Mouse (Mus musculus) lung, embryonic 14.5 days (tissue): ENCODE data around the gene Gpx4. TPM values are rescaled to one million over a fixed set of nuclear protein-coding genes. Genes with fewer than 3 reads are reported as not detected.

Source experiments
- ATAC-seq: fragments of 200-750 bp; cut with Nextera tagmentation; 2 replicates; pipeline ENCODE4 v1.8.0; 2017; ENCODE audit warnings: mild to moderate bottlenecking, moderate TSS enrichment, moderate library complexity; ENCODE audit not compliant: insufficient read depth
- DNase-seq: peaks from one replicate; pipeline ENCODE4 v3.0.0-alpha.2; 2015
- H3K27ac ChIP-seq: fragments of 300-500 bp; sonication (generic); 2 replicates; pipeline ENCODE4 v1.5.1; 2014; ENCODE audit warnings: low read depth, mild to moderate bottlenecking, moderate library complexity
- H3K27me3 ChIP-seq: fragments of 300-500 bp; sonication (generic); 2 replicates; pipeline ENCODE4 v1.6.1; 2014; ENCODE audit warnings: low read length, control low read depth; ENCODE audit not compliant: insufficient read depth
- H3K36me3 ChIP-seq: fragments of 300-500 bp; sonication (generic); 2 replicates; pipeline ENCODE4 v1.6.1; 2014; ENCODE audit warnings: control low read depth; ENCODE audit not compliant: insufficient read depth
- H3K4me1 ChIP-seq: fragments of 300-500 bp; sonication (generic); 2 replicates; pipeline ENCODE4 v1.6.1; 2014; ENCODE audit warnings: antibody characterized with exemption, control low read depth; ENCODE audit not compliant: insufficient read depth
- H3K4me2 ChIP-seq: fragments of 300-500 bp; sonication (generic); 2 replicates; pipeline ENCODE4 v1.6.1; 2014; ENCODE audit warnings: mild to moderate bottlenecking
- H3K4me3 ChIP-seq: fragments of 300-500 bp; sonication (generic); 2 replicates; pipeline ENCODE4 v1.5.1; 2014; ENCODE audit warnings: low read depth, low read length
- H3K9ac ChIP-seq: fragments of 300-500 bp; sonication (generic); 2 replicates; pipeline ENCODE4 v1.6.1; 2014
- H3K9me3 ChIP-seq: fragments of 300-500 bp; sonication (generic); 2 replicates; pipeline ENCODE4 v1.6.1; 2016; ENCODE audit warnings: low read depth, low read length, control low read depth
- CTCF ChIP-seq: IDR thresholded peaks from 2 replicates; pipeline ENCODE4 v1.5.1; 2016; ENCODE audit warnings: antibody characterized with exemption, low read depth
- WGBS: fragments of 180-500 bp; shearing (Covaris S2); extraction: QIAGEN DNeasy Blood & Tissue Kit; methylation state at CpG from one replicate; pipeline ENCODE4 v1.1.7; 2014; 5-methylcytosine and 5-hydroxymethylcytosine counted together
- polyA plus RNA-seq: library from polyadenylated mRNA; unstranded; fragments of >200 nt; fragmentation: Nextera tagmentation; extraction: Ambion mirVana; gene quantifications from 2 replicates; pipeline ENCODE4 v1.2.1, GENCODE M21; 2014

The Gpx4 gene
- 471 and 474 TPM in 2 replicates for polyA plus RNA-seq

DNA sequence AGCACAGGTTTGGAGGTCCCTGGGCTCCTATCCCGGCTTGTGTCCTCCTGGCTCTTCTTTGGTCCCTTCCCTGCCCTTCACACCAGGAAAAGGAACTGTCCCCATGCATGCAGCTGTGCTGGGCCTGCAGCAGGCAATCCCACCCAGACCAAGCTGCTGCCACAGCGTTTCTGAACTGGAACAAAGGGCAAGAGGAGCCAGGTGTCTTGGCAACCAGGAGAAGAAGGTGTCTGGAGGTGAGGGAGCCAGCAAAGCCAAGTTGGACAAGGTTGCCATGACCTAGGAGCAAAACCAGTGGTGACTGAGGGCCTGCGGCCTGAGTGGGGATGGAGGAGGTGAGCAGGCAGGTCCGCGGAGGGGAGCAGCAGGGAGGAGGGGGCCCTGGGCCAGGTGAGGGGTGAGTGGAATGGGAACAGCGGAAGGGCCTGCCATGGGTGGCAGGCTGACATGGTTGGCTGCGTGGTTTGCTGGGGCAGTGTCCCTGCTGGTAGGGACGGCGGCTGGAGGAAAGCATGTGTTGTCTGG is at the start of gene Gpx4:
TSS of gene Gpx4 (plus strand) at position 126 of the 525 bp plus-strand sequence.
- ATAC-seq (no peak), DNase-seq (no peak)
- H3K4me3 ChIP-seq = no peak within 1 kb of the TSS
- peaks cover 10% of the 10 kb centered on the region; the same call in 1 of the 2 replicates for H3K4me1 ChIP-seq
- H3K27ac ChIP-seq = no peak within 1 kb of the TSS
- H3K4me2 ChIP-seq = no peak within 1 kb of the TSS
- H3K9me3 ChIP-seq = no peaks in the 10 kb centered on the region
- WGBS = 64% methylated on average over 9 of the region's 9 CpGs
- peak within 1 kb of the TSS; percentile 3 for H3K9ac ChIP-seq
- no peak for TF ChIP-seq CTCF
- no peaks in the 10 kb centered on the region for H3K36me3 ChIP-seq
- no peaks in the 10 kb centered on the region for H3K27me3 ChIP-seq

DNA sequence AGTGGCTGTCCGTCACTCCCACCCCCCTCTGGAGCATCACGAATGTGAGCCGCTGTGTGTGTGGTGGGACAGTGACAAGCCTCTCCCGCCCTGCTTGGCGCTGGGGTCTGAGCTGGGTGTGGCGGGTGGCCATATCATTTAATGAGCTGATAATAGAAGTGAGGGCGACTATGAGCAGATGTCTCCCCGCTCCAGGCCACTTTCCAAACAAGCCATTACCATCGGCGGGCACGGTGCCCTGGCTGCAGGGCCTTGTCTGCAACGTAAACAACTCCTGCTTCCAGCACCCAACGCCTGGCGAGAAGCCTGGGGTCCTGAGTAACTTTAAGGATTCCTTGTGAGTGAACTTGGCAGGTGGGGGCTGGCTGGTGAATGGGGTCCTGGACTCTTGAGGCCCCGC is 49.1 kb upstream of the Gpx4 start:
- peaks cover 8% of the 10 kb centered on the region; the same call in 1 of the 2 replicates for H3K4me1 ChIP-seq
- ATAC-seq (peak; percentile 39; the same call in 1 of the 2 replicates), DNase-seq (peak; percentile 76)
- peak overlapping the region; percentile 87 for H3K4me2 ChIP-seq
- H3K27me3 ChIP-seq = peaks cover 10% of the 10 kb centered on the region; the same call in 1 of the 2 replicates
- peak overlapping the region; percentile 52 for H3K4me3 ChIP-seq
- peak overlapping the region; percentile 34 for H3K9ac ChIP-seq
- peak overlapping the region; percentile 43; the same call in 1 of the 2 replicates for H3K27ac ChIP-seq
- H3K9me3 ChIP-seq = no peaks in the 10 kb centered on the region
- peaks cover 28% of the 10 kb centered on the region for H3K36me3 ChIP-seq
- no peak for TF ChIP-seq CTCF
- WGBS = 9% methylated on average over 15 of the region's 15 CpGs

DNA sequence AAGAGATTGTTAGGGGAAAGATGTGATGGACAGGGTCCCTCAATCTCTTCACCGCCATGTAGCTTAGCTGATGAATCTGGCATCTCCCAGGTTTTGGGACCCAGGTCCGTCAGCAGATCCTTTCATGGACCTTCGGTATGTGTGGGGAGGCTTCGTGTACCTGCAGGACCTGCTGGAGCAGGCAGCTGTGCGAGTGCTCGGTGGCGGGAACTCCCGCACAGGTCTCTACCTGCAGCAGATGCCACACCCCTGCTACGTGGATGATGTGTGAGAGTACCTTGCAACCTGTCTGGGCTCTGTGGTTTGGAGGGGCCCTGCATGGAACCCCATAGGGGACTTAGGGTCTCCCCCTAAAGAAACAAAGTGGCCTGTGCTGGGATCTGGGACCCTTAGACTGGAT is 45.0 kb upstream of the Gpx4 start:
- no peaks in the 10 kb centered on the region for H3K9me3 ChIP-seq
- H3K4me3 ChIP-seq = no peak overlapping the region
- ATAC-seq (no peak), DNase-seq (no peak)
- H3K27me3 ChIP-seq = peaks cover 10% of the 10 kb centered on the region; the same call in 1 of the 2 replicates
- H3K9ac ChIP-seq = no peak overlapping the region
- no peak overlapping the region for H3K27ac ChIP-seq
- no peak for TF ChIP-seq CTCF
- peaks cover 8% of the 10 kb centered on the region; the same call in 1 of the 2 replicates for H3K4me1 ChIP-seq
- H3K4me2 ChIP-seq = no peak overlapping the region
- no peaks in the 10 kb centered on the region for H3K36me3 ChIP-seq
- 65% methylated on average over 9 of the region's 9 CpGs for WGBS

DNA sequence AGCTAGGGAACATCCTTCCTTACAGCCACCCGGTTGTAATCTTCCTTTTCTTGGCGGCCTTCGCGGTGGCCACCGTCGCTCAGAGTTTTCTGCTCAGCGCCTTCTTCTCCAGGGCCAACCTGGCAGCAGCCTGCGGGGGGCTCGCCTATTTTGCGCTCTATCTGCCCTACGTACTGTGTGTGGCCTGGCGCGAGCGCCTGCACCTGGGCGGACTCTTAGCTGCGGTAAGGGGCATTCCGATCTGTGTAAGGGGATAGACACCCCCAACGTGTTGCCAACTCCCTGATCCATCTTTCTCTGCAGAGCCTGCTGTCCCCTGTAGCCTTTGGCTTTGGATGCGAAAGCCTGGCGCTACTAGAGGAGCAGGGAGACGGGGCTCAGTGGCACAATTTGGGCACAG is 44.1 kb upstream of the Gpx4 start:
- Histone ChIP-seq H3K27ac (no peak overlapping the region), H3K4me3 (no peak overlapping the region), H3K4me2 (no peak overlapping the region), H3K9me3 (no peaks in the 10 kb centered on the region), H3K4me1 (peaks cover 4% of the 10 kb centered on the region; the same call in 1 of the 2 replicates), H3K9ac (no peak overlapping the region; the same call in 1 of the 2 replicates), H3K36me3 (no peaks in the 10 kb centered on the region), H3K27me3 (peaks cover 10% of the 10 kb centered on the region; the same call in 1 of the 2 replicates)
- DNase-seq = no peak
- no peak for TF ChIP-seq CTCF
- no peak for ATAC-seq
- WGBS = 27% methylated on average over 21 of the region's 21 CpGs

DNA sequence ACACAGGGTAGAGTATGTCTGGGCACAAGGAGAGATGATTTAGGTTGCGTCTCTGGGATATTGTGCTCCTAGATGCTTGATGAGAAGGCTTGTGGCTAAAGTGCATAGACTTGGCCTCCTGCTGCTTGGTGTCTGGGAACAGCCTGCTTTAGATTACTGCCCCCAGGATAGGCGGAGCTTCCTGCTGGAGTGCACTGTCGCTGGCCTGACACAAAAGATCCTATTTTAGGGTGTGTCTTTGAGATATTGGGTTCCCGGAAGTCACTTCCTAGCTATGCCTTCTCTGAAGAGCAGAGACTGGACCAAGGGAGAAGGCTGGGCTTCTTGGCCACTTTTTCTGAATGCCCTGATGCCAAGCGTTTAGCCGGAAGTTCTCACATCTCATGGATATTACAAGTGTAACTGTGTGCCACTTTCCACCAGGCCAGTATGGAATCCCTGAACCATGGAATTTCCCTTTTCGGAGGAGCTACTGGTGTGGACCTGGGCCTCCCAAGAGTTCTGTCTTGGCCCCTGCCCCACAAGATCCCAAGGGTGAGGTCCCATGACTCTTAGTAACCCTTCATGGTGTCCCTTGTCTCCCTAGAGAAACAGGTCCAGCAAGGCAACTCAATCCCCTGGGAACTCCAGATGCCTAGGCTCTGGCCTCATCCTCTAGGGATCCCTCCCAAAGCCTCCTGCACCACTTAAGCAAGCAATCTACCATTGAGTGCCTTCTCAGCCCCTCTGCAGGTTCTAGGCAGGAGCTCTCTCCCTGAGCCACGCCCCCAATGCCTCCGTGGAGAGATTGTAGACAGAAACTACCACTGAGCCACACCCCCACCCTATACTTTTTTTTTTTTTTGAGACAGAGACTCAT is 43.4 kb upstream of the Gpx4 start:
- no peak overlapping the region for H3K9ac ChIP-seq
- TF ChIP-seq CTCF = no peak
- no peak overlapping the region for H3K4me2 ChIP-seq
- WGBS = 54% methylated on average over 9 of the region's 9 CpGs
- H3K4me3 ChIP-seq = no peak overlapping the region
- no peaks in the 10 kb centered on the region for H3K9me3 ChIP-seq
- DNase-seq (peak; percentile 24), ATAC-seq (no peak)
- H3K27ac ChIP-seq = no peak overlapping the region
- no peaks in the 10 kb centered on the region for H3K36me3 ChIP-seq
- H3K4me1 ChIP-seq = no peaks in the 10 kb centered on the region
- peaks cover 10% of the 10 kb centered on the region; the same call in 1 of the 2 replicates for H3K27me3 ChIP-seq

DNA sequence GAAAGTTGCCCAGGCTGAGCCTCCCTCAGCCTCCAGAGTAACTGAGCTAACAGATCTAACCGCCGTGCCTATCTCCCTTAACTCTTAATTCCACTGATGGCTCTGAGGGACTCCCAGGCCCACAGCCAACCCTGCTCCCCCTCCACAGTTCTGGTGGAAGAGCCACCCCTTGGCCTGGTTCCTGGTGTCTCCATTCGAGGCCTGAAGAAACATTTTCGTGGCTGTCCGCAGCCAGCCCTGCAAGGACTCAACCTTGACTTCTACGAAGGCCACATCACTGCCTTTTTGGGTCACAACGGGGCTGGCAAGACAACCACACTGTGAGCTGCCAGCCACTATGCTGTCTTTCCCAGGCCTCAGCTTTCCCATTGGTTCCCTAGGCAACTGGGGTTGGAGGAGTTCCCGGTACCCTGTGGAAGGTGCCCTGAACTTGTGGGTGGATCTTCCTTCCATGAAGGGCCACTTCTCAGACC is 42.7 kb upstream of the Gpx4 start:
- Histone ChIP-seq H3K4me2 (no peak overlapping the region), H3K27me3 (peaks cover 10% of the 10 kb centered on the region; the same call in 1 of the 2 replicates), H3K27ac (no peak overlapping the region), H3K9ac (no peak overlapping the region), H3K9me3 (no peaks in the 10 kb centered on the region), H3K36me3 (no peaks in the 10 kb centered on the region), H3K4me1 (no peaks in the 10 kb centered on the region), H3K4me3 (no peak overlapping the region)
- no peak for TF ChIP-seq CTCF
- DNase-seq = no peak
- ATAC-seq = no peak
- WGBS = 78% methylated on average over 8 of the region's 8 CpGs

DNA sequence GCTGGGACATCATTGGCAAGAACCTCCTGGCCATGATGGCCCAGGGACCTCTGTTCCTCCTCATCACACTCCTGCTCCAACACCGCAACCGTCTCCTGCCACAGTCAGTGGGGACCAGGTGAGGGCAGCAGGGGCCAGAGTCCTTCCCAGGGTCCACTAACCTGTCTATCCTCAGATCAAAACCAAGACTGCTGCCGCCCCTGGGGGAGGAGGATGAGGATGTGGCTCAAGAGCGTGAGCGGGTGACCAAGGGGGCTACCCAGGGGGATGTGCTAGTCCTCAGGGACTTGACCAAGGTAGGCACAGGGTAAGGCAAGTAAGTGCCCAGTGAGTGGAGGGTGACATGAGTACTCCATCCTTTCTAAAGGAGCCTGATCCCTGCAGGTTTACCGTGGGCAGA is 35.2 kb upstream of the Gpx4 start:
- TF ChIP-seq CTCF = no peak
- no peak for ATAC-seq
- H3K36me3 ChIP-seq = 0 out of 2 replicates have a peak, but pooled peaks cover 7% of the 10 kb centered on the region
- peaks cover 34% of the 10 kb centered on the region for H3K27me3 ChIP-seq
- no peak for DNase-seq
- peaks cover 9% of the 10 kb centered on the region; the same call in 1 of the 2 replicates for H3K9me3 ChIP-seq
- no peak overlapping the region for H3K27ac ChIP-seq
- no peak overlapping the region for H3K4me3 ChIP-seq
- WGBS = 88% methylated on average over 6 of the region's 6 CpGs
- H3K9ac ChIP-seq = no peak overlapping the region
- no peak overlapping the region for H3K4me2 ChIP-seq
- no peaks in the 10 kb centered on the region; the same call in none of the 2 replicates for H3K4me1 ChIP-seq
